Mouse (Mus musculus) myocyte (in vitro differentiated cells): ENCODE measurements around the gene Nxf2. TPM values are rescaled to one million over a fixed set of nuclear protein-coding genes. Genes with fewer than 3 reads are reported as not detected.
A peak's percentile ranks its signal among the peaks of the same experiment; 100 is the strongest.
"Not testable (repeated sequence)": the region's sequence is repeated elsewhere in the genome, so short reads cannot be mapped to it uniquely, and the experiment has no call there.

Experiments used
- H3K27me3 ChIP-seq: one replicate; pipeline ENCODE4 v1.6.1; 2011; ENCODE audit not compliant: control insufficient read depth, insufficient read depth, insufficient read length
- H3K36me3 ChIP-seq: one replicate; pipeline ENCODE4 v1.6.1; 2011; ENCODE audit not compliant: control insufficient read depth, insufficient read depth
- H3K4me2 ChIP-seq: one replicate; pipeline ENCODE4 v1.6.1; 2011; ENCODE audit warnings: low read depth, control low read depth
- H3K4me3 ChIP-seq: one replicate; pipeline ENCODE4 v1.5.1; 2011; ENCODE audit warnings: mild to moderate bottlenecking, control low read depth, moderate library complexity
- H3K79me2 ChIP-seq: one replicate; pipeline ENCODE4 v1.6.1; 2011; ENCODE audit not compliant: control insufficient read depth, insufficient read depth
- H3ac ChIP-seq: one replicate; pipeline ENCODE4 v1.6.1; 2011; ENCODE audit not compliant: control insufficient read depth, insufficient read length
- CEBPB ChIP-seq: IDR thresholded peaks from 2 replicates; pipeline ENCODE4 v1.6.1; 2011; ENCODE audit warnings: mild to moderate bottlenecking, moderate library complexity; ENCODE audit not compliant: poor library complexity, insufficient read depth, severe bottlenecking
- E2F4 ChIP-seq: IDR thresholded peaks from one replicate; pipeline ENCODE4 v1.6.1; 2011; ENCODE audit warnings: mild to moderate bottlenecking, control low read depth, moderate library complexity; ENCODE audit not compliant: insufficient read depth
- MAX ChIP-seq: IDR thresholded peaks from one replicate; pipeline ENCODE4 v1.6.1; 2011; ENCODE audit warnings: low read depth, mild to moderate bottlenecking, control low read depth
- MYOD1 ChIP-seq, 3 experiments: IDR thresholded peaks; one replicate each; pipeline ENCODE4 v1.6.1; 2011; ENCODE audit warnings: control low read depth in 2 of 3, low read depth in 2 of 3, mild to moderate bottlenecking in 2 of 3, moderate library complexity in 1 of 3; ENCODE audit not compliant: insufficient read length in 2 of 3, control insufficient read depth in 1 of 3
- MYOG ChIP-seq, 3 experiments: IDR thresholded peaks; one replicate each; pipeline ENCODE4 v1.6.1; 2011; ENCODE audit warnings: control low read depth in 2 of 3, low read depth in 2 of 3, mild to moderate bottlenecking in 2 of 3; ENCODE audit not compliant: insufficient read length in 2 of 3, control insufficient read depth in 1 of 3, insufficient read depth in 1 of 3
- POLR2A ChIP-seq: IDR thresholded peaks from one replicate; pipeline ENCODE4 v1.6.1; 2011; ENCODE audit warnings: low read depth, mild to moderate bottlenecking, control low read depth, moderate library complexity; ENCODE audit not compliant: insufficient read length
- POLR2AphosphoS2 ChIP-seq: IDR thresholded peaks from one replicate; pipeline ENCODE4 v1.6.1; 2011; ENCODE audit warnings: low read depth, control low read depth; ENCODE audit not compliant: insufficient read length
- REST ChIP-seq: IDR thresholded peaks from one replicate; pipeline ENCODE4 v1.6.1; 2011; ENCODE audit warnings: mild to moderate bottlenecking, control low read depth, moderate library complexity; ENCODE audit not compliant: insufficient read depth, insufficient read length
- SRF ChIP-seq: IDR thresholded peaks from one replicate; pipeline ENCODE4 v1.6.1; 2011; ENCODE audit warnings: low read depth; ENCODE audit not compliant: control insufficient read depth, insufficient read length
- TCF12 ChIP-seq: IDR thresholded peaks from one replicate; pipeline ENCODE4 v1.6.1; 2011; ENCODE audit warnings: mild to moderate bottlenecking, control low read depth; ENCODE audit not compliant: poor library complexity, insufficient read depth, severe bottlenecking
- TCF3 ChIP-seq: IDR thresholded peaks from one replicate; pipeline ENCODE4 v1.6.1; 2011; ENCODE audit warnings: low read depth, control low read depth; ENCODE audit not compliant: insufficient read length
- USF1 ChIP-seq: IDR thresholded peaks from one replicate; pipeline ENCODE4 v1.6.1; 2011; ENCODE audit warnings: low read depth, mild to moderate bottlenecking, control low read depth, moderate library complexity
- polyA plus RNA-seq: library from polyadenylated mRNA; unstranded; fragments of >200 nt; fragmentation: generic; extraction: Trizol; gene quantifications from one replicate; pipeline ENCODE4 v1.2.1, GENCODE M21; 2012; ENCODE audit warnings: missing spikeins

The Nxf2 gene
- polyA plus RNA-seq, 1 experiment = not detected

GRCm38 (mm10) chrX:134919220-134919619 is 45.3 kb downstream of the Nxf2 start:
- TF ChIP-seq REST = no peak
- no peak for TF ChIP-seq TCF3
- TF ChIP-seq POLR2AphosphoS2 = no peak
- no peak for TF ChIP-seq MAX
- no peak for TF ChIP-seq MYOG (IDR thresholded peaks at IDR 0.05; ENCODE audit: control insufficient read depth in 1 of 3, insufficient read depth in 1 of 3, insufficient read length in 2 of 3, low read depth in 2 of 3)
- no peak for TF ChIP-seq TCF12
- TF ChIP-seq USF1 = no peak
- TF ChIP-seq CEBPB = no peak
- no peak for TF ChIP-seq E2F4
- TF ChIP-seq SRF = no peak
- no peak for TF ChIP-seq MYOD1 (IDR thresholded peaks at IDR 0.05; ENCODE audit: control insufficient read depth in 1 of 3, insufficient read length in 2 of 3, low read depth in 2 of 3)
- no peak for TF ChIP-seq POLR2A
- Histone ChIP-seq H3K4me2 (no peak overlapping the region), H3ac (no peak overlapping the region), H3K36me3 (no peaks in the 10 kb centered on the region), H3K27me3 (no peaks in the 10 kb centered on the region), H3K79me2 (no peaks in the 10 kb centered on the region), H3K4me3 (no peak overlapping the region)

DNA sequence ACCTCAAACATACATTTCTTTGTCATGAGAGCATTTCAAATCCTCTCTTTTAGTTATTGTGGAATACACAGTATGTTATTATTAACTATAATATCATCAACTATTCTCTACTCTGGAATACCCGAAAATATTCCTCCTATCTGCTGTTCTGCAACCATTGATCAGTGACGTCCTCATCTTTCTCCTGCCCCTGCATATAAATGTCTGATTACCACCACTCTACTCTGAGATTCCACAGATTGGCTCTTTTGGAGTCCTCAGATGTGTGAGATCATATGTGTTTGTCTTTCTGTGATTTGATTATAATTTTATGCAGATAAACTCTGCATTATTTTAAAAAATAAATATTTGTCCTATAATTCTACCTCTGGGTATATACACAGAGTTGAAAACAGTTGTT is 48.8 kb downstream of the Nxf2 start:
- Histone ChIP-seq H3K4me2 (no peak overlapping the region), H3K36me3 (no peaks in the 10 kb centered on the region), H3K27me3 (no peaks in the 10 kb centered on the region), H3K4me3 (no peak overlapping the region), H3ac (no peak overlapping the region), H3K79me2 (no peaks in the 10 kb centered on the region)
- TF ChIP-seq MYOG (IDR thresholded peaks at IDR 0.05; ENCODE audit: control insufficient read depth in 1 of 3, insufficient read depth in 1 of 3, insufficient read length in 2 of 3, low read depth in 2 of 3) (no peak), CEBPB (no peak), TCF12 (no peak), MAX (no peak), E2F4 (no peak), USF1 (no peak), MYOD1 (IDR thresholded peaks at IDR 0.05; ENCODE audit: control insufficient read depth in 1 of 3, insufficient read length in 2 of 3, low read depth in 2 of 3) (no peak), REST (no peak), TCF3 (no peak), SRF (no peak), POLR2A (no peak), POLR2AphosphoS2 (no peak)

DNA sequence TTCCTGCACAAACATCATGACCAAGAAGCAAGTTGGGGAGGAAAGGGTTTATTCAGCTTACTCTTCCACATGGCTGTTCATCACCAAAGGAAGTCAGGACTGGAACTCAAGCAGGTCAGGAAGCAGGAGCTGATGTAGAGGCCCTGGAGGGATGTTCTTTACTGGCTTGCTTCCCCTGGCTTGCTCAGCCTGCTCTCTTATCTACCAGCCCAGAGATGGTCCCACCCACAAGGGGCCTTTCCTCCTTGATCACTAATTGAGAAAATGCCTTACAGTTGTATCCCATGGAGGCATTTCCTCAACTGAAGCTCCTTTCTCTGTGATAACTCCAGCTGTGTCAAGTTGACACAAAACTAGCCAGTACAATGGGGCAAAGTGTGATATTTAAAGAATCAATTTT is 49.2 kb downstream of the Nxf2 start:
- not testable (repeated sequence) for H3K27me3 ChIP-seq, H3ac ChIP-seq, H3K79me2 ChIP-seq, H3K4me3 ChIP-seq, H3K4me2 ChIP-seq, H3K36me3 ChIP-seq

- Histone ChIP-seq H3K36me3 (no peaks in the 10 kb centered on the region), H3K27me3 (no peaks in the 10 kb centered on the region)
Observed at GRCm38 (mm10) chrX:134914851-134915250, 49.7 kb downstream of the Nxf2 start.

DNA sequence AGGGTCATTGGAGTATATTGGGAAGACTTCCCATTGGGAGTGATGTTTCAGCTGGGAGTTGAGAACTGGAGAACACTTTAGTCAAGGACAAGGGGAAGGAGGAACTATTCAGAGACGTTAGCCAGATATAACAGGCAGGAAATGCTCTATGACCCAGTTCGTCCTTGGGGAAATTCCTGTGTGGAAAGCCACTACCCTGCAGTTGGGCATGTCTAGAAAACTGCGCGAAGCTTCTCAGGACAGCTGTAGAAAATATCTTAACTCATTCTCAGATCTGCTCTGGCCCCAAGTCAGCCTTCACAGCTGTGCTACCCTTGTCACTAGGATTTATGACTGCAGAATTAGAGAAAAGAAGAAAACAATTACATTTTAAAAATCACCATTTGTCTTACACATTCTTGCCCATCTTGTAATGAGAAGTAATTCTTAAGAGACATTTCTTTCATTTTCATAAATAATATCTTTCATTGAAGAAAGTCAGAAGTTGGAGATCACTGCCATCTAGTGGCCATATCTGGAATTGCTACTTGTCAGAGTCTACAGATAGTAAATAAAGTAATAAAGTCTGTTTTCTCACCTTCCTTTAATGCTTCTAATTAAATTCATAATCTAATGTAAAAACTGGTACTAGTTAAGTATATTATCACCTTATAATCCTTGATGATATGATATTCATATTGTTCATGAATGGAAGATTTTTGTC is 51.2 kb downstream of the Nxf2 start:
- H3K4me3 ChIP-seq = no peak overlapping the region

More at GRCm38 (mm10) chrX:134914851-134915250, 49.7 kb downstream of the Nxf2 start:
- Histone ChIP-seq H3K4me3 (no peak overlapping the region), H3K79me2 (no peaks in the 10 kb centered on the region), H3ac (no peak overlapping the region), H3K4me2 (no peak overlapping the region)
- no peak for TF ChIP-seq MAX
- no peak for TF ChIP-seq MYOG (IDR thresholded peaks at IDR 0.05; ENCODE audit: control insufficient read depth in 1 of 3, insufficient read depth in 1 of 3, insufficient read length in 2 of 3, low read depth in 2 of 3)
- no peak for TF ChIP-seq CEBPB
- no peak for TF ChIP-seq POLR2A
- no peak for TF ChIP-seq USF1
- no peak for TF ChIP-seq REST

More for the DNA sequence above, 51.2 kb downstream of the Nxf2 start:
- peak overlapping the region; percentile 56 for H3K4me2 ChIP-seq
- H3K36me3 ChIP-seq = no peaks in the 10 kb centered on the region
- TF ChIP-seq POLR2AphosphoS2 (no peak), SRF (no peak), TCF3 (no peak), MAX (no peak), USF1 (no peak), CEBPB (no peak), POLR2A (no peak), MYOD1 (IDR thresholded peaks at IDR 0.05; ENCODE audit: control insufficient read depth in 1 of 3, insufficient read length in 2 of 3, low read depth in 2 of 3) (no peak), TCF12 (no peak), REST (no peak), MYOG (IDR thresholded peaks at IDR 0.05; ENCODE audit: control insufficient read depth in 1 of 3, insufficient read depth in 1 of 3, insufficient read length in 2 of 3, low read depth in 2 of 3) (no peak), E2F4 (no peak)
- H3K79me2 ChIP-seq = no peaks in the 10 kb centered on the region
- no peaks in the 10 kb centered on the region for H3K27me3 ChIP-seq
- H3ac ChIP-seq = no peak overlapping the region
